Mouse (Mus musculus) erythroblast, adult 5-6 weeks (primary cell): Measurements from ENCODE around the gene Elmod2. TPM values are rescaled to one million over a fixed set of nuclear protein-coding genes. Genes with fewer than 3 reads are reported as not detected.

Experiments used
- ATAC-seq: replicated peaks from 2 replicates; pipeline ENCODE4 v1.8.0; 2016; ENCODE audit warnings: moderate number of reproducible peaks, mild to moderate bottlenecking, moderate TSS enrichment, inconsistent platforms; ENCODE audit not compliant: poor library complexity, low FRiP score, severe bottlenecking
- total RNA-seq, 2 experiments: library from RNA; stranded (forward) in 1 of 2; stranded (reverse) in 1 of 2; fragments of 150-400 nt in 1 of 2; fragments of 200-764, 138-1000 nt in 1 of 2; gene quantifications; 2 replicates each; pipeline versions ENCODE4 v1.2.3 to v1.2.4; 2015 to 2017; ENCODE audit warnings: low replicate concordance in 2 of 2

The Elmod2 gene
- total RNA-seq (2015; ENCODE audit: low replicate concordance), result 5.8 and 6.9 TPM in 2 replicates
- 8.8 and 12.5 TPM in 2 replicates for total RNA-seq (2017; ENCODE audit: low replicate concordance)

DNA sequence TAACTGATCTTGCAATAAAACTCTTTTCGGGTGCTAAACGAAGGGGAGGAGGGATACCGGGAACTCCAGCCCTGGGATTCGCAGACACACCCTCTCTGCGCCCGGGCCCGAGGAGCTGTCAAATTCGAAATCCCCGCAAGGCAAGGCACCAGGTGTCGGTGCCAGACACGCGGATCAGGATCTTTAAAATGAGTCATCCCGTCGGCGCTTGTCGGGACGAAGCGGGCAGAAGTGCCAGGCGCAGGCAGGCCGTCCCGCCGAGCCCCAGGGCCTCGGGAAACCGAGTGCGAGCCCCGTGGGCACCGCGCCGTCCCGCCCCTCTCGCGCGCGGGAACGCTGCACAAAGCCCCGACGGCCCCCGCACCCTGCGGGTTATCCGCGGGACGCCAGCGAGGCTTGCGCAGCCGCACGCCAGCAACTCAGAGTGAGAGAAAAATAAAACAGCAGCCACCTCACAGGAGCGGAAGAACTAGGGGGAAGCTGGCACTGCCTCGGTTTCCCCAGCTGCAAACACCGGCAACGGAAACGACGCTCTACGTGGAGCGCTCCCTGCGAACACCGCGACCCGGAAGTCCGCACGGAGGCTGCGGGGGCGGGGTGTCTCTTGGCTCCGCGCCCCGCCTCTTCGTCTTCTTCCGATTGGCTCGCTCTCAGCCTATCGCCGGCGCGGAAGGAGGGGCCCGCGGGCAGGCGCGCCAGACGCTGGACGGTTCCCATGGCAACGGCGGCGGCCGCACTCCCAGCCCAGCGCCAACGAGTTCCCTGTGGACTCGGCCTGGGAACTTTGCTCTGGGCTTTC lies at the start of gene Elmod2:
Elmod2 (minus strand) TSS at position 588 of the 799 bp plus-strand sequence.
- peak; percentile 99 for ATAC-seq

- ATAC-seq, result no peak
Observed at GRCm38 (mm10) chr8:83381016-83381415, 48.7 kb upstream of the Elmod2 start.

GRCm38 (mm10) chr8:83380141-83380540 lies 47.9 kb upstream of the Elmod2 start:
- 0 out of 2 replicates have a peak, but pooled peaks have one; percentile 65 for ATAC-seq

GRCm38 (mm10) chr8:83377231-83377630 lies 44.9 kb upstream of the Elmod2 start:
- ATAC-seq, result no peak

- ATAC-seq, result no peak
Observed at GRCm38 (mm10) chr8:83363156-83363769, 31.0 kb upstream of the Elmod2 start.

GRCm38 (mm10) chr8:83351315-83351714 lies 19.0 kb upstream of the Elmod2 start:
- no peak for ATAC-seq

DNA sequence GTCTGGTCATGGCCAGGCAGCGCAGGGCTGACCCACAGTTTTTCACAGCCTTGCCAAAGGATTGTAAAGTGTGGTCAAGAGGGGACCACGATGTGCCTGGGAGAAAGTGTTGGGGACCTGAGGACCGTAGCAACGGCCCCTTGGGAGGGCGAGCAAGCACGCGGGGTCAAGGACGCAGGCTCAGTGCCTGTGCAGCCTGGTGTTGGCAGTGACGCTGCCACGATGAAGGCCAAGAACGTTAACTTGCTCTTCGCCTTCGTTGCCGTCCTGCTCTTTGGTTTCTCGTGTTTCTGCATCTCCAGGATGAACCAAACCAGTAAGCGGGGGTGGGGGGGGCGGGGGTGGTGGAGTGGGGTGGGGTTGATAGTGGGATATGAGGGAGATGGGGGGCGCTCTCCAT lies 16.0 kb upstream of the Elmod2 start, which contains the start of gene Mgat4d:
Mgat4d (plus strand) TSS at position 209 of the 400 bp plus-strand sequence.
- ATAC-seq, result no peak; the same call in 1 of the 2 replicates

DNA sequence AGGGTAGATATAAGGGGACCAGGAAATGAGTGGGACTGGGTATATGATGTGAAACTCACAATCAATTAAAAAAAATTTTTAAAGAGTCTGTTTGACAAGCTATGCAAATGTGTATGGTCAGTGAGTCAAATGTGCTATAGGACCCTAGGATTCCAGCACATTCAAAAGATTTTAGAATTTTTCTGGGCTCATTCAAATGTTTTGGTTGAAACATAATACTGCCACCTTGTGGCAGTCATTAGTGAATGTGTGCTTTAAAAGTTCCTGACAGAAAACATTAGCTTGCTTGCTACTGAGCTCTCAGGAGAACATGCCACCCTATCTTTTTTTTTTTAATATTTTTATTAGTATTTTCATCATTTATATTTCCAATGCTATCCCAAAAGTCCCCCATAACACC lies 10.4 kb upstream of the Elmod2 start:
- ATAC-seq, result no peak

- peak; percentile 15; the same call in 1 of the 2 replicates for ATAC-seq
Observed at GRCm38 (mm10) chr8:83342076-83342475, 9.8 kb upstream of the Elmod2 start.

- ATAC-seq, result no peak; the same call in 1 of the 2 replicates
Observed at GRCm38 (mm10) chr8:83332864-83333263, 578 bp upstream of the Elmod2 start.

- no peak for ATAC-seq
Observed at GRCm38 (mm10) chr8:83331567-83331898, 753 bp downstream of the Elmod2 start.

DNA sequence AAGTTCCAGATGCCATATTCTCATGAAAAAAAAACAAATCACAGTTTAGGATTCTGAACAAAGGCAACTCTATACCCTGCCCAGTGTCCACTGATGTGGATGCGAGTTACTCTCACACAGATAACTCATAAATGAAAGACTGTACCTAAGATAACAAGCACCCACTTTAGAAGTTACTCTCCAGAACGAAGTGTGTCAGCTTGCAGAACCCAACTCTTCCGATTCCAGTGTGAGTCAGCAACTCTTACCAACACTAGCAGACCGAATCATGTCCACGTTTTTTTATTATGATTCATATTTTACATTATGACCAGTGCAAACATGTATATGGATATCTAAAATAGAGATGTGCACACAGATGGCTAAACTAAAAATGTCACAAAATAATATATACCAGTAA lies 4.4 kb downstream of the Elmod2 start:
- no peak for ATAC-seq

DNA sequence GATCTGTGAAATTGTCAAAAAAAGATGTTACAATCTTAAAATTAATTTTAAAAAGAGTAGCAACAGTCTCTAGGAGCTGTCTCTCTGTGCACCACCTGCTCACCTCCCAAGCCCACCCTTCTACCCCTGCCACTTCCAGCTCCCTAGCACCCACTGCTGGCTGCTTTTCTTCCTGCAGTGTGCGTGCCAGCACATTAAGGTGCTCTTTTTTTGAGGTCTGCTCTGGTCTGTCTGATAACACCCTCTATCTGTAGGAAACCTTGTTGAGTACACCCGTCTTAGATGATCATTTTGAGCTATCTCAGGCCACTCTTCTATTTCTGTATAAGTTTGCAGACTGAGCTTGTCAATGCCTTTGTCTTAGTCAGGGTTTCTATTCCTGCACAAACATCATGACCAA lies 9.2 kb downstream of the Elmod2 start:
- ATAC-seq, result 0 out of 2 replicates have a peak, but pooled peaks have one; percentile 55

- no peak for ATAC-seq
Observed at GRCm38 (mm10) chr8:83322374-83322773, 9.9 kb downstream of the Elmod2 start.

DNA sequence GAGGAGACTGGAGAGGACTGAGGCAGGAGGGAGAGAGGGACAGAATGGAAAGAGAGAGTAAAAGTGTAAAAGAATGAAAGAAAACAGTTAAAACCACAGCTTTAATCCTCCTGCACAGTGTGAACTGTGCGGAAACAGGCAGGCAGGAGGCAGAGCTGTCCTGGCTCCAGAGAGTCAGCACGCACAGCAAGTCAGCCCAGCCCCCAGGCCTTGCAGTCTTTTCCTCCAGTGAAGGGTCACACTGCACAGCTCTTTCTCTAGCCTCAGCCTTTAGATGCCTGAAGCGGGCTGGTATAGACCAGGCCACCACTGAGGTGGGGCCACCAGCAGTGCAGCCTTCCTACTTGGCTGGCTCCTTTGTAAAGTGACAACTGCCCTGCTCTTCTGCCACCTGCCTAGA lies 11.7 kb downstream of the Elmod2 start:
- no peak for ATAC-seq

DNA sequence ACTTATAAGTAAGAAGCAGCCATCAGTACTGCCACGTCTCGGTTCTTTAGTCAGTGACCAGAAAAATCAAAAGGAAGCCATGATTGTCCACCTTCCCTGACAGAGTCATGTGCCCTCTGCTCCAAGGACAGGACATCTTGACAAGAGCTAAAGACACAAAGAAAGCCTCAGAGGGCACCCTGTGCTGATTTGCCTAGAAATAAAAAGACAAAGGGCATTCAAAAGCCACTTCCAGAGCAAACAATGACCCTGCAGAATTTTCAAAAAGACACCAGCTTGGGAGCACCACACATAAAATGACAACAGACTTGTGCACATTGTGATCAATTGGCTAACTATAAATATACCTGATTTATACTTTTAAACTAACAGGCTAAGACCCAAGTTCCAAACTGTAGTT lies 16.6 kb downstream of the Elmod2 start:
- no peak for ATAC-seq

DNA sequence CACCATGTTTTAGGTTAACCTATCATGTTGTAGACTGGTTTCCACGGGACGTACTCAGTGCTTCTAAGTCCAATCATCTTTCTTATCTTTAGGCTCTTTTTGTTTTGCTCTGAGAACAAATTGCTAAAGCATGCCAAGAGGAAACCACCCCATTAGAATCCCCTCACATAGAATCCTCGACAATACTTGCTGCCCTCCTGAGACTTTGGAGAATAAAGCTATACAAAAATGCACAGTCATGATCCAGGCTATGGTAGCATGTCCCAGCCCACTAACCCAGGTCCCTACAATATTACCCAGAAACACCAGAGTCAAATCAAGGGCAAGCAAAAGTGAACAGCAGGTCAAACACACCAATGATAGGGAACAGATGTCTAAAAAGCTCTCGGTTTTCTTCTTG lies 17.2 kb downstream of the Elmod2 start:
- peak; percentile 74 for ATAC-seq

DNA sequence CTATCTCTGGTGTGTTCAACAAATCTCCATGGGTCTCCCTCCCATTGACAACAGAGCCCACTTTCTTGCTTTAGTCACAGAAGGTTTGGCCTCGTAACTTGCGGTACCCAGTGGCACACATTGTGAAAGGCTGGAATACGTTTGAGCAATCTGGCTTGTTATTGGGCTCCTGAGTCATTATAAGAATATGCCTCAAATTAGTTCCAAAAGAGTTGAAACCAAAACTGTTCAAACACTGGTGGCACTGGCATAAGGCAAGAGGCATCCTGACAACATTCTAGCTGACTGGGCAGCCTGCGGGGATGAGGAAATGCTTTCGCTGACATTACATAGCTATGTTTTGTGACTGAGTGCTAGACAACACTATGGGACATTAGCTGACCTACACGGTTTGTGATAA lies 22.4 kb downstream of the Elmod2 start:
- no peak for ATAC-seq

- no peak for ATAC-seq
Observed at GRCm38 (mm10) chr8:83304946-83305345, 27.3 kb downstream of the Elmod2 start.

- ATAC-seq, result 0 out of 2 replicates have a peak, but pooled peaks have one; percentile 49
Observed at GRCm38 (mm10) chr8:83300135-83300534, 32.2 kb downstream of the Elmod2 start.

- ATAC-seq, result no peak
Observed at GRCm38 (mm10) chr8:83297375-83297774, 34.9 kb downstream of the Elmod2 start.
